Mouse (Mus musculus) forebrain, embryonic 15.5 days (tissue): Measurements from ENCODE around the gene Katnal1. TPM values are rescaled to one million over a fixed set of nuclear protein-coding genes. Genes with fewer than 3 reads are reported as not detected.

Experiments used
- ATAC-seq: fragments of 200-750 bp; cut with Nextera tagmentation; replicated peaks from 2 replicates; pipeline ENCODE4 v1.8.0; 2017; ENCODE audit warnings: mild to moderate bottlenecking, moderate TSS enrichment, moderate library complexity
- H3K27ac ChIP-seq: fragments of 300-500 bp; sonication (generic); replicated peaks from 2 replicates; pipeline ENCODE4 v1.5.1; 2015; ENCODE audit warnings: mild to moderate bottlenecking, inconsistent platforms
- H3K27me3 ChIP-seq: fragments of 300-500 bp; sonication (generic); 2 replicates; pipeline ENCODE4 v1.6.1; 2015; ENCODE audit warnings: inconsistent platforms
- H3K36me3 ChIP-seq: fragments of 300-500 bp; sonication (generic); 2 replicates; pipeline ENCODE4 v1.6.1; 2015; ENCODE audit warnings: mild to moderate bottlenecking, inconsistent platforms
- H3K4me1 ChIP-seq: fragments of 300-500 bp; sonication (generic); 2 replicates; pipeline ENCODE4 v1.6.1; 2015; ENCODE audit warnings: inconsistent platforms
- H3K4me2 ChIP-seq: fragments of 300-500 bp; sonication (generic); replicated peaks from 2 replicates; pipeline ENCODE4 v1.6.1; 2015; ENCODE audit warnings: mild to moderate bottlenecking, inconsistent platforms
- H3K4me3 ChIP-seq: fragments of 300-500 bp; sonication (generic); 2 replicates; pipeline ENCODE4 v1.5.1; 2015; ENCODE audit warnings: mild to moderate bottlenecking, inconsistent platforms
- H3K9ac ChIP-seq: fragments of 300-500 bp; sonication (generic); replicated peaks from 2 replicates; pipeline ENCODE4 v1.6.1; 2015; ENCODE audit warnings: mild to moderate bottlenecking, inconsistent platforms
- H3K9me3 ChIP-seq: fragments of 300-500 bp; sonication (generic); 2 replicates; pipeline ENCODE4 v1.6.1; 2016; ENCODE audit warnings: inconsistent platforms
- WGBS: fragments of 180-500 bp; shearing (Covaris S2); methylation state at CpG from one replicate; pipeline ENCODE4 v1.1.7; 2015; ENCODE audit warnings: mixed read lengths; 5-methylcytosine and 5-hydroxymethylcytosine counted together
- polyA plus RNA-seq: library from polyadenylated mRNA; unstranded; fragments of >200 nt; fragmentation: Nextera tagmentation; extraction: Ambion mirVana; gene quantifications from 2 replicates; pipeline ENCODE4 v1.2.1, GENCODE M21; 2015

Katnal1 gene
- polyA plus RNA-seq, 1 experiment from 2014 or later: 36.3 TPM

- WGBS: 74% methylated on average over 14 of the region's 14 CpGs
- H3K36me3 ChIP-seq: peaks cover 20% of the 10 kb centered on the region
- no peak overlapping the region for H3K4me3 ChIP-seq
- ATAC-seq: no peak
- H3K27ac ChIP-seq: no peak overlapping the region
- no peak overlapping the region for H3K4me2 ChIP-seq
- H3K4me1 ChIP-seq: peaks cover 13% of the 10 kb centered on the region
- H3K27me3 ChIP-seq: no peaks in the 10 kb centered on the region
- H3K9ac ChIP-seq: no peak overlapping the region
- no peaks in the 10 kb centered on the region for H3K9me3 ChIP-seq
Observed at GRCm38 (mm10) chr5:148897069-148897702, 31.9 kb downstream of the Katnal1 start.

- 88% methylated on average over 10 of the region's 10 CpGs for WGBS
- ATAC-seq: no peak
- peaks cover 26% of the 10 kb centered on the region for H3K36me3 ChIP-seq
Observed at GRCm38 (mm10) chr5:148896515-148896914, 32.6 kb downstream of the Katnal1 start.

GRCm38 (mm10) chr5:148895833-148896232 lies 33.3 kb downstream of the Katnal1 start:
- H3K4me1 ChIP-seq: peaks cover 13% of the 10 kb centered on the region
- no peak overlapping the region for H3K4me2 ChIP-seq
- no peak overlapping the region for H3K4me3 ChIP-seq
- no peak overlapping the region for H3K9ac ChIP-seq
- ATAC-seq: no peak
- no peaks in the 10 kb centered on the region for H3K27me3 ChIP-seq
- no peak overlapping the region for H3K27ac ChIP-seq
- peaks cover 32% of the 10 kb centered on the region for H3K36me3 ChIP-seq
- no peaks in the 10 kb centered on the region for H3K9me3 ChIP-seq
- WGBS: 92% methylated on average over 7 of the region's 7 CpGs

More at GRCm38 (mm10) chr5:148896515-148896914, 32.6 kb downstream of the Katnal1 start:
- Histone ChIP-seq H3K27ac (no peak overlapping the region), H3K9ac (no peak overlapping the region), H3K4me1 (peaks cover 13% of the 10 kb centered on the region), H3K27me3 (no peaks in the 10 kb centered on the region), H3K4me2 (no peak overlapping the region), H3K9me3 (no peaks in the 10 kb centered on the region), H3K4me3 (no peak overlapping the region)

GRCm38 (mm10) chr5:148895034-148895433 lies 34.1 kb downstream of the Katnal1 start:
- no peak for ATAC-seq
- no peaks in the 10 kb centered on the region for H3K27me3 ChIP-seq
- peaks cover 13% of the 10 kb centered on the region for H3K4me1 ChIP-seq
- no peak overlapping the region for H3K27ac ChIP-seq
- no peak overlapping the region for H3K4me3 ChIP-seq
- 25% methylated on average over 5 of the region's 5 CpGs for WGBS
- H3K9ac ChIP-seq: no peak overlapping the region
- peaks cover 39% of the 10 kb centered on the region for H3K36me3 ChIP-seq
- no peaks in the 10 kb centered on the region for H3K9me3 ChIP-seq
- H3K4me2 ChIP-seq: no peak overlapping the region

- ATAC-seq: no peak
- Histone ChIP-seq H3K36me3 (peaks cover 65% of the 10 kb centered on the region), H3K9me3 (no peaks in the 10 kb centered on the region), H3K4me2 (no peak overlapping the region), H3K9ac (no peak overlapping the region), H3K27me3 (no peaks in the 10 kb centered on the region), H3K4me3 (no peak overlapping the region), H3K27ac (no peak overlapping the region), H3K4me1 (0 out of 2 replicates have a peak, but pooled peaks cover 4% of the 10 kb centered on the region)
- 98% methylated on average over 4 of the region's 4 CpGs for WGBS
Observed at GRCm38 (mm10) chr5:148890237-148890636, 38.9 kb downstream of the Katnal1 start.

GRCm38 (mm10) chr5:148888032-148888431 lies 41.1 kb downstream of the Katnal1 start:
- H3K4me3 ChIP-seq: no peak overlapping the region
- no peaks in the 10 kb centered on the region for H3K27me3 ChIP-seq
- no peak overlapping the region for H3K9ac ChIP-seq
- H3K4me1 ChIP-seq: 0 out of 2 replicates have a peak, but pooled peaks cover 4% of the 10 kb centered on the region
- ATAC-seq: no peak
- H3K9me3 ChIP-seq: no peaks in the 10 kb centered on the region
- H3K36me3 ChIP-seq: peaks cover 57% of the 10 kb centered on the region
- no peak overlapping the region for H3K27ac ChIP-seq
- no peak overlapping the region for H3K4me2 ChIP-seq
- 94% methylated on average over 6 of the region's 6 CpGs for WGBS

- Histone ChIP-seq H3K9ac (no peak overlapping the region), H3K27me3 (no peaks in the 10 kb centered on the region), H3K4me1 (0 out of 2 replicates have a peak, but pooled peaks cover 4% of the 10 kb centered on the region), H3K36me3 (peaks cover 37% of the 10 kb centered on the region), H3K9me3 (no peaks in the 10 kb centered on the region), H3K4me3 (no peak overlapping the region), H3K4me2 (peak overlapping the region; percentile 8; the same call in 1 of the 2 replicates), H3K27ac (no peak overlapping the region)
- peak; percentile 76 for ATAC-seq
- WGBS: 37% methylated on average over 22 of the region's 22 CpGs
Observed at GRCm38 (mm10) chr5:148885821-148886609, 43.1 kb downstream of the Katnal1 start.

- no peaks in the 10 kb centered on the region for H3K27me3 ChIP-seq
- no peak overlapping the region for H3K4me2 ChIP-seq
- no peak overlapping the region for H3K27ac ChIP-seq
- H3K4me1 ChIP-seq: 0 out of 2 replicates have a peak, but pooled peaks cover 4% of the 10 kb centered on the region
- peaks cover 26% of the 10 kb centered on the region for H3K36me3 ChIP-seq
- H3K9ac ChIP-seq: no peak overlapping the region
- no peak overlapping the region for H3K4me3 ChIP-seq
- ATAC-seq: no peak
- WGBS: 87% methylated on average over 8 of the region's 8 CpGs
- H3K9me3 ChIP-seq: no peaks in the 10 kb centered on the region
Observed at GRCm38 (mm10) chr5:148883671-148884070, 45.4 kb downstream of the Katnal1 start.

- Histone ChIP-seq H3K9ac (no peak overlapping the region), H3K36me3 (peaks cover 45% of the 10 kb centered on the region), H3K27me3 (no peaks in the 10 kb centered on the region), H3K27ac (no peak overlapping the region), H3K4me1 (no peaks in the 10 kb centered on the region), H3K4me2 (no peak overlapping the region), H3K4me3 (no peak overlapping the region), H3K9me3 (no peaks in the 10 kb centered on the region)
- 92% methylated on average over 6 of the region's 6 CpGs for WGBS
- ATAC-seq: no peak
Observed at GRCm38 (mm10) chr5:148879218-148879617, 49.9 kb downstream of the Katnal1 start.

GRCm38 (mm10) chr5:148873116-148873515 lies 56.0 kb downstream of the Katnal1 start:
- peaks cover 30% of the 10 kb centered on the region for H3K36me3 ChIP-seq
- no peak overlapping the region for H3K4me2 ChIP-seq
- no peaks in the 10 kb centered on the region for H3K27me3 ChIP-seq
- no peaks in the 10 kb centered on the region for H3K4me1 ChIP-seq
- H3K4me3 ChIP-seq: no peak overlapping the region
- H3K9ac ChIP-seq: no peak overlapping the region
- no peak for ATAC-seq
- WGBS: 87% methylated on average over 8 of the region's 8 CpGs
- no peaks in the 10 kb centered on the region for H3K9me3 ChIP-seq
- no peak overlapping the region for H3K27ac ChIP-seq

- no peak overlapping the region for H3K4me2 ChIP-seq
- ATAC-seq: no peak
- no peaks in the 10 kb centered on the region for H3K4me1 ChIP-seq
- peaks cover 2% of the 10 kb centered on the region; the same call in 1 of the 2 replicates for H3K36me3 ChIP-seq
- H3K9ac ChIP-seq: no peak overlapping the region
- no peak overlapping the region for H3K27ac ChIP-seq
- 43% methylated on average over 3 of the region's 3 CpGs for WGBS
- no peaks in the 10 kb centered on the region for H3K27me3 ChIP-seq
- H3K9me3 ChIP-seq: no peaks in the 10 kb centered on the region
- H3K4me3 ChIP-seq: no peak overlapping the region
Observed at GRCm38 (mm10) chr5:148869583-148869982, 59.5 kb downstream of the Katnal1 start.

GRCm38 (mm10) chr5:148867766-148868165 lies 61.4 kb downstream of the Katnal1 start:
- H3K9me3 ChIP-seq: no peaks in the 10 kb centered on the region
- H3K27me3 ChIP-seq: no peaks in the 10 kb centered on the region
- H3K4me3 ChIP-seq: no peak overlapping the region
- H3K4me1 ChIP-seq: peaks cover 9% of the 10 kb centered on the region
- H3K4me2 ChIP-seq: no peak overlapping the region
- ATAC-seq: no peak
- no peak overlapping the region for H3K27ac ChIP-seq
- no peak overlapping the region for H3K9ac ChIP-seq
- no peaks in the 10 kb centered on the region for H3K36me3 ChIP-seq
- WGBS: 84% methylated on average over 6 of the region's 6 CpGs
